Mouse (Mus musculus): Measurements from ENCODE around the gene Kmt2d. TPM values are rescaled to one million over a fixed set of nuclear protein-coding genes. Genes with fewer than 3 reads are reported as not detected.
A peak's percentile ranks its signal among the peaks of the same experiment; 100 is the strongest.
"Not testable (repeated sequence)": the region's sequence is repeated elsewhere in the genome, so short reads cannot be mapped to it uniquely, and the experiment has no call there.

The Kmt2d gene
- total RNA-seq, 2 experiments from 2014 or later = 100 to 101 TPM

- intact Hi-C loops (cut with DNase I) = no loop called here
- H3K27ac ChIP-seq = no peak overlapping the region
- TF ChIP-seq CTCF (IDR thresholded peaks at IDR 0.05) = no peak; the same call in 1 of the 2 replicates
- H3K4me3 ChIP-seq = no peak overlapping the region
- no peak for DNase-seq (ENCODE audit: extremely low spot score in 1 of 2, low spot score in 2 of 2)
Observed at GRCm38 (mm10) chr15:98818171-98818570, 52.8 kb downstream of the Kmt2d start.

GRCm38 (mm10) chr15:98812741-98813424, 58.1 kb downstream of the Kmt2d start:
- H3K27ac ChIP-seq = peak overlapping the region; percentile 96
- peak; percentile 58 to 70 for DNase-seq (ENCODE audit: extremely low spot score in 1 of 2, low spot score in 2 of 2)
- H3K4me3 ChIP-seq = no peak overlapping the region
- no peak for TF ChIP-seq CTCF (IDR thresholded peaks at IDR 0.05)
- intact Hi-C loops (cut with DNase I) = no loop called here

- H3K4me3 ChIP-seq; DNase-seq (ENCODE audit: extremely low spot score in 1 of 2, low spot score in 2 of 2); intact Hi-C loops (cut with DNase I): not testable (repeated sequence)
- TF ChIP-seq CTCF (IDR thresholded peaks at IDR 0.05) = peak; percentile 40
- H3K27ac ChIP-seq = peak overlapping the region; percentile 96; the same call in 1 of the 2 replicates
Observed at GRCm38 (mm10) chr15:98810212-98810611, 60.8 kb downstream of the Kmt2d start.

DNA sequence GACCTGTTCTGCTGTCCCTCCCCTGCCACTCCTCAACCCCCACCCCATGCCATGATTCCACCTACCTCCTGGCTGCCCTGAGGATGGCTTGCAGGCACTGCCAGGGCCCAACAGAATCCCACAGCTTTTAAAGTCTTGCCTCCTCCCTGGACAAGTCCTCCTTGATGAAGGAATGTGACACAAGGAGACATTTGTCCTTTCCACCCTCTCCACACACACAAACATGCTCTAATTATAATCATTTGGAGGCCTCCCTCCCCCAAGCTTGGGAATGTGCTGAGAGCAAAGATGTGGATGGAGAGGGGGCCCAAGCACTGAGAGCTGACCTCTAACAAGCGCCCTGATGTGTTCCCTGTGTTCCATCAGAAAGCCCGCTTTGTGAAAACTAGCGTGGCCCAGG, 61.6 kb downstream of the Kmt2d start, which contains the start of gene Ddn:
Ddn (minus strand) TSS at position 101 of the 400 bp plus-strand sequence.
- intact Hi-C loops (cut with DNase I) = no loop called here
- Histone ChIP-seq H3K27ac (peak within 1 kb of the TSS; percentile 96), H3K4me3 (peak within 1 kb of the TSS; percentile 63)
- no peak for TF ChIP-seq CTCF (IDR thresholded peaks at IDR 0.05)
- DNase-seq (ENCODE audit: extremely low spot score in 1 of 2, low spot score in 2 of 2) = no peak

DNA sequence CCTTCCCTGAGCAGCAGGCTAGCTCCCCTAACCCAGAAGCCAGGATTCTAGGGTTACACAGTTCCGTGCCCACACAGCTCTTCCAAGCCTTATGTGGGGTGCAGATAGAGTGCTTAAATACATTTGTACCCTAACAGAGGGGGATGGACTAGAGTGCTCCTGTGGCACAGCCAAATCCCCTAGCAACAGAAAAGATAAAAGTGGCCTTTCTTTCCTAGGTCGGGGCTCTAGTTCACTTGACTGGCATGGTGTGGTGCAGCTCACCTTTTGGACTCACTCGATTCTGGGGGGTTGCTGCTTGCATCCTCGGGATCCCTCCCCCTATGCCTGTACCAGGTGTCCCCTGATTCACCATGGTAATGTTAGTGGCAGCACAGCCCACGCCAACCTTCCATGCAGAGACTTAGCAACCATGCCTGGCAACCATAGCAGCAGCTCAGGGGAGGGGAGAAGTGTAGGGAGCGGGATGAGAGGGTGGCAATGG, 62.3 kb downstream of the Kmt2d start:
- peak overlapping the region; percentile 63 for H3K4me3 ChIP-seq
- peak; percentile 81 to 83 for DNase-seq (ENCODE audit: extremely low spot score in 1 of 2, low spot score in 2 of 2)
- intact Hi-C loops (cut with DNase I) = no loop called here
- no peak for TF ChIP-seq CTCF (IDR thresholded peaks at IDR 0.05)
- H3K27ac ChIP-seq = peak overlapping the region; percentile 96

DNA sequence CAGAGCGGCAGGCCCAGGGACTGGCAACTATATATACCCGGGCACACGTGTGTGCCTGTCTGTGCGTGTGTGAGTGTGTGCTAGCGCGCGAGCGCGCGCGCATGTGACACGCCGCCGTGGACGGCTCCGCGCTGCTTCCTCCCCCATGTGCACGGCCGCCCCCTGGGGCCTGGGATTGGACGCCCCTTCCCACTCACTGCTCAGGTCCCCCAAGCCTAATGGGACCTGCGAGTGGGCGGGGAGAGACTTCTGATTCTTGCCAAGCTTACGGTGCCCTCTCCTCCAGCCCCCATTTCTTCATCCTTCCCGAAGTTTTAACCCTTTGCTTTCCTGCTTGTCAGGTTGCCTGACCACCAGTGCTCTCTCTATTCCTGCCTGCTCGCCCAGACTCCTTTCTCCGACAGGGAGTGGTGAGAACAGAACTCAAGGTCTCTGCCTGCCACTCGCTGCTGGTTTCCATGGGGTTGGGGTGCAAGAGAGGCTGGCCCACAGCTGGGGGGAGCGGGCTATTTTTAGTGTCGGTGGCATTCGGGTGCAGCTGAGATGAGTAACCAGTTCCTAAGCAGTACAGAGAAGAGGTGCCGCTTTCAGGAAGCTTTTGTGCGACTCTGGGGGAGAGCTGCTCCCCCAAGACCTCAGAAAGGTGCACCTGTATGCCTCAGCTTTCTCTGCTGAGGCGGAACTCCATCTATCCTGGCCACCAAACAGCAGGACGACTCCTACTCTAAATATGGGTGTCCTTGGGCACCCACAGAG, 62.9 kb downstream of the Kmt2d start:
- Histone ChIP-seq H3K4me3 (peak overlapping the region; percentile 63), H3K27ac (peak overlapping the region; percentile 96)
- TF ChIP-seq CTCF (IDR thresholded peaks at IDR 0.05) = no peak
- intact Hi-C loops (cut with DNase I) = no loop called here
- peak; percentile 83 to 84 for DNase-seq (ENCODE audit: extremely low spot score in 1 of 2, low spot score in 2 of 2)

- intact Hi-C loops (cut with DNase I) = no loop called here
- peak overlapping the region; percentile 63 for H3K4me3 ChIP-seq
Observed at GRCm38 (mm10) chr15:98806809-98807770, 63.9 kb downstream of the Kmt2d start.

GRCm38 (mm10) chr15:98806071-98806808, 64.8 kb downstream of the Kmt2d start:
- DNase-seq (ENCODE audit: extremely low spot score in 1 of 2, low spot score in 2 of 2) = no peak
- Histone ChIP-seq H3K4me3 (peak overlapping the region; percentile 63), H3K27ac (peak overlapping the region; percentile 96)
- TF ChIP-seq CTCF (IDR thresholded peaks at IDR 0.05) = no peak
- intact Hi-C loops (cut with DNase I) = no loop called here

More at GRCm38 (mm10) chr15:98806809-98807770, 63.9 kb downstream of the Kmt2d start:
- peak overlapping the region; percentile 96 for H3K27ac ChIP-seq
- DNase-seq (ENCODE audit: extremely low spot score in 1 of 2, low spot score in 2 of 2) = no peak
- no peak for TF ChIP-seq CTCF (IDR thresholded peaks at IDR 0.05)

- DNase-seq (ENCODE audit: extremely low spot score in 1 of 2, low spot score in 2 of 2) = peak; percentile 72 to 79
- Histone ChIP-seq H3K27ac (peak overlapping the region; percentile 96), H3K4me3 (peak overlapping the region; percentile 63)
- intact Hi-C loops (cut with DNase I) = loop anchor here (2.0 kb wide), 1 partner anchor 25 kb away; the partner anchor contains the start of gene Prkag1
- TF ChIP-seq CTCF (IDR thresholded peaks at IDR 0.05) = peak; percentile 72
Observed at GRCm38 (mm10) chr15:98805324-98806040, 65.5 kb downstream of the Kmt2d start.

- intact Hi-C loops (cut with DNase I) = loop anchor here (2.0 kb wide), 1 partner anchor 27 kb away; the partner anchor contains the start of gene Prkag1
- peak overlapping the region; percentile 23; the same call in 1 of the 2 replicates for H3K4me3 ChIP-seq
- peak; percentile 88 to 96 for DNase-seq (ENCODE audit: extremely low spot score in 1 of 2, low spot score in 2 of 2)
- H3K27ac ChIP-seq = peak overlapping the region; percentile 59
- peak; percentile 92 for TF ChIP-seq CTCF (IDR thresholded peaks at IDR 0.05)
Observed at GRCm38 (mm10) chr15:98804054-98804453, 67.0 kb downstream of the Kmt2d start.
